Mouse (Mus musculus): ENCODE measurements around the gene Ylpm1. TPM values are rescaled to one million over a fixed set of nuclear protein-coding genes. Genes with fewer than 3 reads are reported as not detected.
A peak's percentile ranks its signal among the peaks of the same experiment; 100 is the strongest.

The Ylpm1 gene
- polyA plus RNA-seq, 1 experiment from 2014 or later, result 6.2 TPM

DNA sequence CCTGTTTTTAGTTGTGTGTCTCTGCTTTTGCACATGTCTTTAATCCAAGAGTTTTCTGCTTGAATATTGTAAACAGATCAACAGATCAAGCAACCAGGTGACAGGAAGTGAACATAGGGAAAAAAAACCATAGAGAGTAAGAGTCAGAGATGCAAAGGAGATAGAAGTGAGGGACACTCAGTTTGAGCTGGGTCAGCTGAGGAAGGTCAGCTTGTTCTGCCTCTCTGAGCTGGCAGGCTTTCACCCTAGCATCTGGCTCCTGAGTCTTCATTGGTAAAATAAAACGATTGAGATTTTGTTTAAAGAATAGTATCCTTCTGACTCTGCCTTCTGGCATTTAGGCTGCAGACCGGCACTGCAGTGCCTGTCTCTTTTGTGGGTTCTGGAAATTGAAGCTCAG is 14.4 kb downstream of the Ylpm1 start:
- peaks cover 40% of the 10 kb centered on the region for H3K36me3 ChIP-seq (replicated peaks)
- H3K4me3 ChIP-seq (replicated peaks), result no peak overlapping the region
- H3K4me1 ChIP-seq (replicated peaks), result peaks cover 11% of the 10 kb centered on the region
- 75% methylated on average over 2 of the region's 2 CpGs for WGBS (ENCODE audit: insufficient replicate concordance)
- ATAC-seq (ENCODE audit: insufficient read depth), result no peak
- H3K27ac ChIP-seq (replicated peaks), result no peak overlapping the region
- H3K27me3 ChIP-seq, result no peaks in the 10 kb centered on the region
- no peak overlapping the region for H3K4me2 ChIP-seq
- no peaks in the 10 kb centered on the region for H3K9me3 ChIP-seq (replicated peaks)
- H3K9ac ChIP-seq, result no peak overlapping the region

DNA sequence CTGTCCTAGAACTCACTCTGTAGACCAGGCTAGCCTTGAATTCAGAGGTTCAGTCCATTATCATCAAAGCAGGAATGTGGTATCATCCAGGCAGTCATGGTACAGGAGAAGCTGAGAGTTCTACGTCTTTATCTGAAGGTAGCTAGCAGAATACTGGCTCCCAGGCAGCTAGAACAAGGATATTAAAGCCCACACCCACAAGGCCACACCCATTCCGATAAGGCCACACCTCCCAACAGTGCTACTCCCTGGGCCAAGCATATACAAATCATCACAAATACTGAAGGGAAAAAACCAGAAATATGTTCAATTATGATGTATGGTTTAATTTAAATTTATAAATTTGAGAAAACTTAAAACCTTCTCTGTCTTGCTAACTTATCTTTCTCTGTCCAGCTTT is 16.1 kb downstream of the Ylpm1 start:
- H3K36me3 ChIP-seq (replicated peaks), result peaks cover 46% of the 10 kb centered on the region
- no peak overlapping the region for H3K4me3 ChIP-seq (replicated peaks)
- peaks cover 11% of the 10 kb centered on the region for H3K4me1 ChIP-seq (replicated peaks)
- ATAC-seq (ENCODE audit: insufficient read depth), result peak; percentile 70; the same call in 1 of the 2 replicates
- no peaks in the 10 kb centered on the region for H3K9me3 ChIP-seq (replicated peaks)
- H3K27me3 ChIP-seq, result no peaks in the 10 kb centered on the region
- H3K9ac ChIP-seq, result no peak overlapping the region
- H3K4me2 ChIP-seq, result no peak overlapping the region
- WGBS (ENCODE audit: insufficient replicate concordance), result 36% methylated on average over 2 of the region's 2 CpGs
- no peak overlapping the region for H3K27ac ChIP-seq (replicated peaks)

DNA sequence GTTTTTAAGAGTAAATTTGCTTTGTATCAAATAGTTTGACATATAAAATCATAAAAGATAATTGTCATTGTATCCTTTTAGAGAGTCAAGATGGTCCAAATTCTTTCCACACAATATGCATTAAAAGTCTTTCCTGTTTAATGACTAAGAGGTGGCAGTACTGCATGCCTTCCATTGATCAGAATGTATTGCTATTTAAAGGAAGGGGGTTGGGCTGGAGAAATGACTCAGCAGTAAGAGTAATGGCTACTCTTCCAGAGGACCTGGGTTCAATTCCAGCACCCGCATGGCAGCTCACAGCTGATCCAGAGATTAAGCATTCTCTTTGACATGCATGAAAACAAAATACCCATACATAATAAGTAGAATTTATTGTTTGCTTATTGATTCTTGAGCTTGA is 25.9 kb downstream of the Ylpm1 start:
- Histone ChIP-seq H3K27me3 (no peaks in the 10 kb centered on the region), H3K4me1 (replicated peaks) (no peaks in the 10 kb centered on the region; the same call in 1 of the 2 replicates), H3K9ac (no peak overlapping the region), H3K36me3 (replicated peaks) (peaks cover 7% of the 10 kb centered on the region; the same call in 1 of the 2 replicates), H3K9me3 (replicated peaks) (no peaks in the 10 kb centered on the region), H3K4me2 (no peak overlapping the region), H3K27ac (replicated peaks) (no peak overlapping the region), H3K4me3 (replicated peaks) (no peak overlapping the region)
- WGBS (ENCODE audit: insufficient replicate concordance), result 77% methylated on average over 1 of the region's 1 CpGs
- ATAC-seq (ENCODE audit: insufficient read depth), result no peak

DNA sequence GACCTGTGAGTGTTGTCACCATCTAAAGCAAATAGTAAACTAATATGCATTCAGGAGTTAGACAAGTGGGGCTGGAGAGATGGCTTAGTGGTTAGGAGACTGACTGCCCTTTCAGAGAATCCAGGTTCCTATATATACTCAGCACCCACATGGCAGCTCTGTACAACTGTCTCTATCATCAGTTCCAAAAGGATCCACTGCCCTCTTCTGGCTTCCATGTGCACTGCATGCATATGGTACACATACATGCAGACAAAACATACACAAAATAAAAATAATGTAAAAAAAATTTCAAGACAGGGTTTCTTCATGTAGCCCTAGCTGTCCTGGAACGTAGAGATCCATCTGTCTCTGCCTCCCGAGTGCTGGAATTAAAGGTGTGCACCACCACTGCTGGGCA is 36.6 kb downstream of the Ylpm1 start:
- no peaks in the 10 kb centered on the region for H3K9me3 ChIP-seq (replicated peaks)
- H3K4me1 ChIP-seq (replicated peaks), result no peaks in the 10 kb centered on the region
- no peak for ATAC-seq (ENCODE audit: insufficient read depth)
- 83% methylated on average over 2 of the region's 2 CpGs for WGBS (ENCODE audit: insufficient replicate concordance)
- no peak overlapping the region for H3K4me2 ChIP-seq
- H3K27ac ChIP-seq (replicated peaks), result no peak overlapping the region
- H3K9ac ChIP-seq, result no peak overlapping the region
- no peaks in the 10 kb centered on the region for H3K27me3 ChIP-seq
- peaks cover 41% of the 10 kb centered on the region for H3K36me3 ChIP-seq (replicated peaks)
- no peak overlapping the region for H3K4me3 ChIP-seq (replicated peaks)

DNA sequence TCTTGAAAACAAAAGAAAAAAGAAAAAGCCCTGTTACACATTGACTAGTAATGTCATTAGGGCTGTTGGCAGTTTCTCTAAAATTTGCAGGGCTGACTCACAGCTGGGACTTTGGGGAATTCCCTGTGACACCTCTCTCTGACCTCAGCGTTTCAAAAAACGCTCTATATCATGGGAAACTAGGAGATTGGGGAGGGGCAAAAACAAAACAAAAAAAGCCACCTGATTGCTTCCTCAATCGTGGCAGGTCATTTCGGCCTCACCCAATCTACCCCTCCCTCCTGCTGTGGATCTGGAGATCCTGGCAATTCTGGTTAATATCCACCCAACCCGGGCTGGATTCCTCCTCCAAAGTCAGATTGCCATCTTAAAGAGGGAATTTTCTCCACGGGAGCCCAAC is 55.1 kb downstream of the Ylpm1 start:
- Histone ChIP-seq H3K9ac (no peak overlapping the region), H3K4me2 (no peak overlapping the region), H3K9me3 (replicated peaks) (no peaks in the 10 kb centered on the region), H3K36me3 (replicated peaks) (peaks cover 54% of the 10 kb centered on the region), H3K4me1 (replicated peaks) (no peaks in the 10 kb centered on the region), H3K27me3 (no peaks in the 10 kb centered on the region), H3K4me3 (replicated peaks) (no peak overlapping the region), H3K27ac (replicated peaks) (no peak overlapping the region)
- no peak for ATAC-seq (ENCODE audit: insufficient read depth)
- 67% methylated on average over 6 of the region's 6 CpGs for WGBS (ENCODE audit: insufficient replicate concordance)

DNA sequence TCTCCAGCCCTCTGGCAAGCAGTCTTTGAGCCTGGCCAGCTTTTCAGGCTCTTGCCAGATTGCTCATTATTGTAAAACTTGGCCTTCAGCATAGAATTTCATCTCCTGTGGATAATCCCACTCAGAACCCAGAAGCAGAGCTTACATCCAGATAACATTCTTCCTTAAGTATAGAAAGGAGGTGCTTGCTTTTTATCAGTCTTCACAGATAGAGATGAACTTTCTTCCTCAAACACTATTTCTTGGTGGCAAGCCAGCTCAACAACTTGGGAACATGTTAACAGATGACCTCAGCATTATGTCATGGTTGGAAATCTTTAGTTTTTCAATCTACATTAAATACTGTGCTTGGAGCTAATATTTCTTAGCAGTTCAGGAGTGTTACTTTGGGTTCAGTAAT is 74.9 kb downstream of the Ylpm1 start:
- Histone ChIP-seq H3K27me3 (no peaks in the 10 kb centered on the region), H3K4me2 (no peak overlapping the region), H3K9me3 (replicated peaks) (no peaks in the 10 kb centered on the region), H3K4me1 (replicated peaks) (no peaks in the 10 kb centered on the region), H3K27ac (replicated peaks) (no peak overlapping the region), H3K4me3 (replicated peaks) (no peak overlapping the region), H3K9ac (no peak overlapping the region), H3K36me3 (replicated peaks) (peaks cover 33% of the 10 kb centered on the region)
- ATAC-seq (ENCODE audit: insufficient read depth), result no peak

DNA sequence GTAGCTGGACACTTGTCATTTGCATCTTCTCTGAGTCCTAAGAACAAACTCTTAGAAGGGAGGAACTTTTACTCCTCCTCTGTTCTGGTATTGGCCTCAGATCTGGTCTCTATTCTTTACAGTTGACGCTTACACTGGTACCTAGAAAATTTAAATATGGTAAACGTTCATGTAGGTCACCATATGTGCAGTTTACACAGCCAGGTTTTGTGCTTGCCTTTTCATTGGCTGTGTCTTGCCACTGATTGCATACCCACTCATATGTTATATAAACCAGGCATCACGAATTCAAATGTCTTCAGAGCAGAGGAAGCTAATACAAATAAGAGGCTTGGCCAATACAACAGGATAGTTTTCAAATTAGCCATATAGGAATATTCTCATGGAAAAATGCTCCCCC is 81.0 kb downstream of the Ylpm1 start:
- no peak overlapping the region for H3K9ac ChIP-seq
- no peak overlapping the region for H3K4me3 ChIP-seq (replicated peaks)
- 77% methylated on average over 3 of the region's 3 CpGs for WGBS (ENCODE audit: insufficient replicate concordance)
- H3K36me3 ChIP-seq (replicated peaks), result peaks cover 7% of the 10 kb centered on the region; the same call in 1 of the 2 replicates
- no peak overlapping the region for H3K4me2 ChIP-seq
- H3K27me3 ChIP-seq, result no peaks in the 10 kb centered on the region
- no peak for ATAC-seq (ENCODE audit: insufficient read depth)
- H3K9me3 ChIP-seq (replicated peaks), result no peaks in the 10 kb centered on the region
- H3K27ac ChIP-seq (replicated peaks), result no peak overlapping the region
- H3K4me1 ChIP-seq (replicated peaks), result no peaks in the 10 kb centered on the region

DNA sequence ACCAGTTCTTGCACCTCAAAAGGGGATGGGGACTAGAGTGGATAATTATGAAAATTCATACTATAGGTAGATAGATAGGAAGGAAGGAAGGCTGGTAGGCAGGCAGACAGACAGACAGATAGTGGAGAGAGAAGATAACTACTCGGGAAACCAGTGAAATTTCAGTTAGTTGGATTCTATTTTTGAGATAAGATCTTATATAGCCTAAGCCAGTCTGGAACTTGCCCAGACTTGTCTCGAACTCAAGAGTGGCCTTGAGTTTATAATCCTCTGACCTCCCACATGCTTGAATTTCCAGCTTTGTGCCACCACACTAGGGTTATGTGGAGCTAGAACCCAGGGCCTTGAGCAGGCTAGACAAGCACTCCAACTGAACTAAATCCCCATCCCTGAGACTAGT is 88.1 kb downstream of the Ylpm1 start:
- Histone ChIP-seq H3K36me3 (replicated peaks) (peaks cover 17% of the 10 kb centered on the region; the same call in 1 of the 2 replicates), H3K27me3 (no peaks in the 10 kb centered on the region), H3K9ac (no peak overlapping the region), H3K9me3 (replicated peaks) (no peaks in the 10 kb centered on the region), H3K4me3 (replicated peaks) (no peak overlapping the region), H3K4me2 (no peak overlapping the region), H3K4me1 (replicated peaks) (no peaks in the 10 kb centered on the region), H3K27ac (replicated peaks) (no peak overlapping the region)
- WGBS (ENCODE audit: insufficient replicate concordance), result 27% methylated on average over 2 of the region's 2 CpGs
- no peak for ATAC-seq (ENCODE audit: insufficient read depth)

DNA sequence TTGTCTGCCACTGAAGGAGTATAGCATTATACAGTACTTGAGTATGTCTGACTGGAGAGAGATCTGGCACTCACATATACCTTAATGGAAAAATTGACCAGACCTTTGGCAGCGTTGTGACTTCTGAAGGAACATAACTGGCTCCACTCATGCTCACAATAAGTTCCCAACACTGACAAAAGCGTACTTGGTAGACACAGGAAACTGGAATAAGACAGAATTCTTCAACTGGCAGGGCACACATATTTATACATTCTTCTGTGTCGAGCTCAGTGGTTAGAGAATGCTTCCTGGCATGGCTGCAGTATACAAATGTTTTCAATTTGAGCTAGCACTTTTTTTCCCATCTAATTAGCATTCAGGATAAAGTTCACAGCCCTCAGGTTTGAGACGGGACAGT is 88.8 kb downstream of the Ylpm1 start:
- Histone ChIP-seq H3K9me3 (replicated peaks) (no peaks in the 10 kb centered on the region), H3K4me3 (replicated peaks) (no peak overlapping the region), H3K9ac (no peak overlapping the region), H3K4me2 (no peak overlapping the region), H3K27ac (replicated peaks) (no peak overlapping the region), H3K36me3 (replicated peaks) (peaks cover 21% of the 10 kb centered on the region; the same call in 1 of the 2 replicates), H3K27me3 (no peaks in the 10 kb centered on the region), H3K4me1 (replicated peaks) (no peaks in the 10 kb centered on the region)
- ATAC-seq (ENCODE audit: insufficient read depth), result no peak
- 71% methylated on average over 4 of the region's 4 CpGs for WGBS (ENCODE audit: insufficient replicate concordance)

DNA sequence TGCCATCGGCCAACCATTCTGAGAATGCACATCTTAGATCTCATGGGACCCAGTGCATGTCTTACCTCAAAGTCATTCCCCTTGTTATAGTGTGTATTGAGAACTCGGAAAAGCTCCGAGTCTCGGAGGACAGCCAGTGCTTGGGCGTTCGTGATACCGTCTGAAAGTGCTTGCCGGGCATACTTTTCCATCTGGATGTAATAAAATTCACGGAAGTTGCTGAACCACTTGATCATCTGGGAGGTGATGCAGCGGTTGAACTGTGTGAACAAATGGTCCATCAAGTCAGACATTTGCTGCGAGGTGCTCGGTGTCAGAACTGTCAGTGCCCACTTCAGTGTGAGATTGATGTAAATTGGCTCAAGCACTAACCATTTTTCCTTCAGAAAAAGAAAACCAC is 91.7 kb downstream of the Ylpm1 start:
- no peak overlapping the region for H3K4me3 ChIP-seq (replicated peaks)
- ATAC-seq (ENCODE audit: insufficient read depth), result no peak
- 85% methylated on average over 12 of the region's 12 CpGs for WGBS (ENCODE audit: insufficient replicate concordance)
- H3K9ac ChIP-seq, result no peak overlapping the region
- H3K27me3 ChIP-seq, result no peaks in the 10 kb centered on the region
- no peak overlapping the region for H3K27ac ChIP-seq (replicated peaks)
- H3K9me3 ChIP-seq (replicated peaks), result no peaks in the 10 kb centered on the region
- H3K4me2 ChIP-seq, result no peak overlapping the region
- H3K36me3 ChIP-seq (replicated peaks), result peaks cover 21% of the 10 kb centered on the region; the same call in 1 of the 2 replicates
- H3K4me1 ChIP-seq (replicated peaks), result peaks cover 20% of the 10 kb centered on the region

DNA sequence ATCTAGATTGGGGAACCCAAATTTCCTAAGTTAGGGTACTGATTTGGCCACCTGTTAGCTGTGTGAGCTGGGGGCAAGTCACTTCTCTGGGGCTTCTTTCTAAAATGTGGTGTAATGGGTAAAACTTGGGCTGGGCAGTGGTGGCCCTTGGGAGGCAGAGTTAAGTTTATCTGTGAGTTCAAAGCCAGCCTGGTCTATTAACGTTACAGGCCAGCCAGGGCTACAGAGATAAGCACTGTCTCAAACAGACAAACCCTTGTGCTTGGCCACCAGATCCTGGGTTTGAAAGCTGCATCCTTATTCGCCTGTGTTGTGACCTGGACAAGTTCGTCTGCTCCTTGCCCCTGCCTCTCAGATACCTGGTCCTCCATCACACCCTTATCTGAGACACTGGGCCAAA is 95.1 kb downstream of the Ylpm1 start:
- Histone ChIP-seq H3K4me1 (replicated peaks) (peaks cover 26% of the 10 kb centered on the region), H3K9me3 (replicated peaks) (no peaks in the 10 kb centered on the region), H3K36me3 (replicated peaks) (peaks cover 21% of the 10 kb centered on the region; the same call in 1 of the 2 replicates), H3K4me3 (replicated peaks) (no peak overlapping the region), H3K27me3 (no peaks in the 10 kb centered on the region), H3K4me2 (no peak overlapping the region), H3K9ac (no peak overlapping the region), H3K27ac (replicated peaks) (no peak overlapping the region)
- WGBS (ENCODE audit: insufficient replicate concordance), result 15% methylated on average over 3 of the region's 3 CpGs
- ATAC-seq (ENCODE audit: insufficient read depth), result peak; percentile 40

DNA sequence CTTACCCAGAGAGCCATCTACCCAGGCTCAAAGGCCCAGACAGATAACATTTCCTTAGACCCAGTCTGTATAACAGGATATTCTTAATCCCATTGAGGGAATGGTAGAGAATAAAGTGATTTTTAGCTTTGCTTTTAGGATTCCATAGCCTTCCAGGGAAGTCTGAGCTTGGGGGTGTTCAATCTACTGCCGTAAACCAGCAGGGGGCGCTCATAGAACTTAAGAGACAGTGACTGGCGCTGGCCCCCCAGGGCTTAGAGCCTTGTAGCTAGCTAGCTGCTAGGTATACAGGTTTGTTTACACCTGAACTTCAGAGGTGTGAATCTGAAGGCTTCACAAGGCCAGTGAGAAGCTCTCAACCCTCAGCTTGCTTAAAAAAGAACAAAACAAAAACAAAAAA is 96.1 kb downstream of the Ylpm1 start:
- no peak overlapping the region for H3K27ac ChIP-seq (replicated peaks)
- peaks cover 26% of the 10 kb centered on the region for H3K4me1 ChIP-seq (replicated peaks)
- no peaks in the 10 kb centered on the region for H3K27me3 ChIP-seq
- WGBS (ENCODE audit: insufficient replicate concordance), result 5% methylated on average over 3 of the region's 3 CpGs
- H3K36me3 ChIP-seq (replicated peaks), result peaks cover 21% of the 10 kb centered on the region; the same call in 1 of the 2 replicates
- H3K9ac ChIP-seq, result no peak overlapping the region
- no peak for ATAC-seq (ENCODE audit: insufficient read depth)
- no peak overlapping the region for H3K4me2 ChIP-seq
- H3K4me3 ChIP-seq (replicated peaks), result no peak overlapping the region
- no peaks in the 10 kb centered on the region for H3K9me3 ChIP-seq (replicated peaks)
